Mouse (Mus musculus): ENCODE data around the gene Ehd2. TPM values are rescaled to one million over a fixed set of nuclear protein-coding genes. Genes with fewer than 3 reads are reported as not detected.

The Ehd2 gene
- 19.7 and 23.4 TPM in 2 replicates for polyA plus RNA-seq (2012; rRNA removed)

DNA sequence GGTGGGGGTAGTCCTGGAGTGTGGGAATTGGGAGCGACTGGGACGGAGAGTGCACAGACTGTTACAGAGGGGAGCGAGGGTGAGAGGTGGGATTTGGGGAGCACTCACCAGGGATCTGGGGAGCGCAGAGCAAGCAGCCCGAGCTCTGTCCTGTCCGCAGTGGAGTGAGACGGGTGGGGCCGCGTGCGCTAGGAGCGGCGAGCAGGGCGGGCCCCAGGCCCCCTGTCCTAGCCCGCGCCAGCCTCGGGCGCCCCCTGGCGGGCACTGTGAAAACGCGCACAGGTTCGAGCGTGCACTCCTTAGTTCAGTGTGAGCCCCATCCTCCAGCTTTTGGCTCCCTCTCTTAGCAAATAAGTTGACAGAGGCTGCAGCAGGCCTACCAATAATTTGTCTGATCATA lies at the start of gene Ehd2:
Ehd2 (minus strand) TSS at position 256 of the 400 bp plus-strand sequence.
- WGBS = 3% methylated on average over 22 of the region's 22 CpGs
- DNase-seq (ENCODE audit: low read depth, low spot score) = no peak

DNA sequence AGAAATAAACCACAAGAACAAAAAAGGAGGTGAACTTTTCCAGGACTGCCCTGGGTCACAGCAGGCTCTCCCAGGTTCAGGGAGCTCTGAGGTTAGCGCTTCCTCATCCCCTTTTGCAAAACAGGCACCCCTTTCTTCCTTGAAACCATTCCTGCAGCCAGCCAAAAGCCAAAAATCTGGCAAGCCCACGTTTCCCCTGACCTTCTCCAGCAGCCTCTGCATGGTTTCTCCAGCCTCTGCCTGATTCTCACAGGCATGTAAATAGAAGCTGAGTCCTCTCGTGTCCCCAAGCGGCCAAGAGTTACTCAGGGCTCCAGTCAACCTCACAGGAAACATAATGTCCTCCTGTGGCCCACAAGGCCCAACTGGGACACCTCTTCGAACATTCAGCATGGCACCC lies 48.0 kb upstream of the Ehd2 start:
- DNase-seq (ENCODE audit: low read depth, low spot score) = no peak
- 66% methylated on average over 5 of the region's 5 CpGs for whole genome bisulfite sequencing

GRCm38 (mm10) chr7:16014521-16015175 lies 47.3 kb upstream of the Ehd2 start:
- WGBS = 64% methylated on average over 8 of the region's 8 CpGs
- DNase-seq (ENCODE audit: low read depth, low spot score) = no peak

DNA sequence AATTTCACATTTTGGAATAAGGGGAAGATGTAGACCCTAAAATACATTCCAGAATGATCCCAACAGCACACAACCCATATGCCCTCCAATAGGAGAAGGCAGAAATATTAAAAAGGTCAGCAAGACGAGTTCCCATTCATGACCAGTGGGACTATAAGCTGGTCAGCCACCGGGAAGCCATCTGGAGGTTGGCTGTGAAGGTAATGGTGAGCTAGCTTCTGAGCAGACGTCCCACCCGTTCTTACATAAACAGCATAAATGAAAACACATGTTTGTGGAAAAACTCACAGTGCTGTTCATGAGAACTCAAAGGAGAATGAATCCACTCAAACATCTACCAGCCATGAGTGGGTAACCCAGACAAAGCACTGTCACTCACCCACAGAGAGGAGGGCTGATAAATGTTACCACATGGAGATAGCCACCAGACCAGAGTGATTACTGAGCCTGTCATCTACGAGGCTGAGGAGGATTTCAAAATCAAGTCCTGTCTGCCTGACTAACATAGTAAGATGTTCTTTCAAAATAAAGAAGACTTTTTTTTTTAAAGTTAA lies 46.4 kb upstream of the Ehd2 start:
- 65% methylated on average over 5 of the region's 5 CpGs for WGBS
- DNase-seq (ENCODE audit: low read depth, low spot score) = no peak

GRCm38 (mm10) chr7:16012576-16013263 lies 45.4 kb upstream of the Ehd2 start:
- DNase-seq (ENCODE audit: low read depth, low spot score) = no peak
- WGBS = 69% methylated on average over 11 of the region's 11 CpGs

DNA sequence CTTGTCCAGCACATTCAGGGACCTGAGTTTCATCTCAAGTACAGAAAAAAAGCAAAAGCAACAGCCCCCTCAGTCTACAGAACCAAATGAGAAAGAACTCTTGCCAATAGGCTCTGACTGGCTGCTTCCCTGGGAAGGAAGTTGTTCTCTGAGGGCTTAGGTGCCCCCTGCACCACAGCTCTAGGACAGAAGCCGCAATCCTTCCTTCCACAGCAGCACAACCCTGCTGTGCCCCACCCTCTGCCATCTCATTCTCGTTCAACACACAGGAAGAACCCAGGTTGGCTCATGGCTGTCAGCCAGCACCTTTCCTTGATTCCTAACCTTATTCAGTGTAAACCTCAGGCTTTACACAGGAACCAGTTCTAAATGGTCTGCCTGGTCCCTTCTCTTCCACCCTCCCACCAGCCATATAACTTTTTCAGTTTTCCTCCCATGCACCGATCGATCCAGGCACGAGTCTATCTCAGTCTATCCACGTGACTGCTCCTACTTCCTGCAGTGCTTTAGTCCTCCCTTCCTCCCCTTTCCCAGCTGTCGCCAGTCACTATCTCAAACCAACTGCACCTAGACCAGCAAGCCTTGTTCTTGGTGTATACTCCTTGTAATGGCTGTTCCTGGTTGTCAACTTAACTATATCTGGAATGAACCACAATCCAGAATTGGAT lies 44.2 kb upstream of the Ehd2 start:
- no peak for DNase-seq (ENCODE audit: low read depth, low spot score)

GRCm38 (mm10) chr7:16010649-16011048 lies 43.3 kb upstream of the Ehd2 start:
- no peak for DNase-seq (ENCODE audit: low read depth, low spot score)
- 70% methylated on average over 5 of the region's 5 CpGs for WGBS

More for the DNA sequence above, 44.2 kb upstream of the Ehd2 start:
- WGBS = 21% methylated on average over 7 of the region's 7 CpGs

DNA sequence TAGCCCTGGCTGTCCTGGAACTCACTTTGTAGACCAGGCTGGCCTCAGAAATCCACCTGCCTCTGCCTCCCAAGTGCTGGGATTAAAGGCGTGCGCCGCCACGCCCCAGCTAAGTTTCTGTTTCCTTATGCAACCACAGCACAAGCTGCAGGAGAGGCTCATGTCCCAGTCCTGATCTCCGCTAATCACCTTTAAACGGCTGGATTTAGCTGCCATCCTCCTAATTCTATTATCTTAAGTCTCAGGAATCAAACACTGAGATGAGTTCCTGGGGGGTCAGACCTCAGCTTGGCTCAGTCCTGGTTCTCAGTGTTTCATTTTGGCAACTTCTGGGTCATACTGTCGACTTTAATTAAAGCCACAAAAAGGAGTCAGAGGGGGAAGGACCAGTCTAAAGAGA lies 42.3 kb upstream of the Ehd2 start:
- WGBS = 91% methylated on average over 7 of the region's 7 CpGs

GRCm38 (mm10) chr7:16005020-16005419 lies 37.7 kb upstream of the Ehd2 start:
- no peak for DNase-seq (ENCODE audit: low read depth, low spot score)
- 37% methylated on average over 3 of the region's 3 CpGs for WGBS

More for the DNA sequence above, 42.3 kb upstream of the Ehd2 start:
- DNase-seq (ENCODE audit: low read depth, low spot score) = no peak

DNA sequence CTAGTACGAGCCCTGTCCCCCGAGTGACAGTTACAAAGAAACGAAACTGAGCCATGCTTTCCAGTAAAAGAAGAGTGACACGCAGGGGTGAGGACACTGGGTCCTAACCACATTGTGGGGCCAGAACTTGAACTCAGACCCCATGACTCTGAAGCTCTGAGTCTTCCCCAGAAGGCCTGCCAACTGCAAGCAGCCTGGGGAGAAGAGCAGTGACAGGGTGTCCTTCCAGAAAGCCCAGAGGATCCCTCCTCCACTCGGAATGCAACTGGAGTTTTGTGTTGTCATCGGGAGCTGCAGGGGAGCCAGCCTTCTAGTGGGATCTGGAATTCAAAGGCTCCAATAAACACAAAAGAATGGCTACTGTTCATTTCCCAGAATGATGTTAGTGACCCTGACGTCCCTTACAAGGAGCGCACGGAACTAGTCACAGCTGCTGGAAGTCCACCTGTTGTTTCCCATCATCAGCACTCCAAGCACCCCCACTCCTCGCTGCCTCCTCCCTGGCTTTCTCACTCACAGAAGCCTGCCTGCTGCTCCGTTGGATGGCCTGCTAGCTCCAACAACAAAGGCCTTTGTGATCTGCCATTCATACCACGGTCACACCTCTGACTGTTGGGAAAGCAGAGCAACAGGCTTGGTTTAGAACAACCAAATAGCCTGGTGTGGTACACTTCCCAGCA lies 37.0 kb upstream of the Ehd2 start:
- WGBS = 64% methylated on average over 12 of the region's 12 CpGs
- DNase-seq (ENCODE audit: low read depth, low spot score) = no peak

DNA sequence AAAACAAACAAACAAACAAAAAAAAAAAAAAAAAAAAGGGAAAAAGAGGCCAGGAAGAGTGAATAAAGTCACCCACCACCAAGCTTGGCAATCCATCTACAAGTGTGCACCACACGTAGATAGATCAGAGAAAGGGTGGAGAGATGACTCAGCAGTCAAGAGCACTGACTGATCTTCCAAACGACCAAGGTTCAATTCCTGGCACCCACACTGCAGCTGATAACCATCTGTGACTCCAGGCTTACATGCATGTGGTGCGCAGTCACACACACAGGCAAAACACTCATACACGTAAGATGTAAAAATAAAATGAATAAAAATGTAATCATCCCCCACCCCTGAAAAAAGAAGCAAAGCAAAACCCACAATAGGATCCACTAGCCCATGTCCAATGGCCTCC lies 35.7 kb upstream of the Ehd2 start:
- DNase-seq (ENCODE audit: low read depth, low spot score) = no peak
- WGBS = 52% methylated on average over 4 of the region's 4 CpGs

GRCm38 (mm10) chr7:16002171-16002570 lies 34.8 kb upstream of the Ehd2 start:
- no peak for DNase-seq (ENCODE audit: low read depth, low spot score)
- 58% methylated on average over 5 of the region's 5 CpGs for WGBS

DNA sequence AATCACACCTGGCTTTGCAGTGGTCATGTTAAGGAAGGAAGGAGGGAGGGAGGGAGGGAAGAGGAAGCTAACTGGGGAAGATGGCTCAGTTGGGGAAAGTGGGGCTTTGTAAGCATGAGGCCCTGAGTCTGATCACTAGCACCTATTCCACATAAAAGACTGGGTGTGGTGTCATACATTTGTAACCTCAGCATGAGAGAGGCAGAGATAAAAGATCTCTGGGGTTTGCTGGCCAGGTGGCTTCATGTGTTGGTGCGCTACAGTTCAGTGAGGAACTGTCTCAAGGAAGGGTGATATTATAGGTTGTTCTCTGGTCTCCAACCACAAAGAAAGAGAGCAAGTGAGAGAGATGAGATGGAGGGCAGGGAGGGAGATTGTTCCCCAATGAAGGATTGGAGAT lies 34.3 kb upstream of the Ehd2 start:
- no peak for DNase-seq (ENCODE audit: low read depth, low spot score)

DNA sequence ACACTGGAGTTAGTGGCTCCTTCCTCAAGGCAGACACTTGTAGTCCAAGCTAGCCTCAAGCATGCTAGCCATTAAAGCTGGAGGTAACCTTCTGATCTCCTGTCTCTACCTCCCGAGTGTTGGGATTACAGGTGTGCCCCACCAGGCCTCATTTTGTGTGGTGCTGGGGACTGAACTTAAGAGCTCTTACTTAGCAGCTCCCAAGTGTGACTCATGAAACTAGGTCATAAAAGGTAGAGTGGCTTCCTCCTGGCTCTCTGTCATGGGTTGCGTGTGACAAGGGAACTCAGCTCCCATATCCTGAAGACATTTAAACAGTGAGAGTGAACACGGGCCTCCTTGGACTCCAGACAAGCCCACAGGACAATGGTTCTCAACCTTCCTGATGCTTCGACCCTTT lies 26.4 kb upstream of the Ehd2 start:
- 26% methylated on average over 4 of the region's 4 CpGs for WGBS
- DNase-seq (ENCODE audit: low read depth, low spot score) = peak; percentile 57

More for the DNA sequence above, 34.3 kb upstream of the Ehd2 start:
- 81% methylated on average over 1 of the region's 1 CpGs for WGBS

- DNase-seq (ENCODE audit: low read depth, low spot score) = peak; percentile 66
- 23% methylated on average over 3 of the region's 3 CpGs for WGBS
Observed at GRCm38 (mm10) chr7:15993152-15993551, 25.8 kb upstream of the Ehd2 start.

DNA sequence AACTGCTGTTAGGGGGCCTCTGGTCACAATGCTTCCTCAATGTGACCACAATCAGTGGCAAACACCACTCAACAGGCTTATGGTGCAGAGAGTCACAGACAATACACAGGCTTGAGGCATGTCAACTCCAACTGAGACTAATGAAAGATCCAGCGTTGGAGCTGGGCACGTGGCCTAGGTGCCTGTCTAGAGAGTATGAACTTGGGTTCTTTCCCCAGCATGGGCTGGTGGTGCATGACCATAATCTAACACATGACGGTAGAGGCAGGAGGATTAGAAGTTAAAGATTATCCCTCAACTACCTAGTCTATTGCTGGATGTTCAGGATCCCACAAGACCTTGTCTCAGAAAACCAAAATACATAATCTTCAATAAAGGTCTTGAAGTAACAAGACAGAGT lies 24.4 kb upstream of the Ehd2 start:
- DNase-seq (ENCODE audit: low read depth, low spot score) = no peak
- WGBS = 89% methylated on average over 3 of the region's 3 CpGs

- WGBS = 92% methylated on average over 16 of the region's 16 CpGs
- DNase-seq (ENCODE audit: low read depth, low spot score) = no peak
Observed at GRCm38 (mm10) chr7:15987661-15988356, 20.4 kb upstream of the Ehd2 start.

- DNase-seq (ENCODE audit: low read depth, low spot score) = no peak
Observed at GRCm38 (mm10) chr7:15982729-15983407, 15.5 kb upstream of the Ehd2 start.

GRCm38 (mm10) chr7:15981538-15981937 lies 14.2 kb upstream of the Ehd2 start:
- no peak for DNase-seq (ENCODE audit: low read depth, low spot score)
- WGBS = 66% methylated on average over 4 of the region's 4 CpGs

More at GRCm38 (mm10) chr7:15982729-15983407, 15.5 kb upstream of the Ehd2 start:
- WGBS = 18% methylated on average over 4 of the region's 4 CpGs

Measured in large intestine, adult 2 months (tissue).